Mouse (Mus musculus): Measurements from ENCODE around the gene Traf3. TPM values are rescaled to one million over a fixed set of nuclear protein-coding genes. Genes with fewer than 3 reads are reported as not detected.

The Traf3 gene
- total RNA-seq, 2 experiments from 2014 or later, result 16.8 to 17.3 TPM

Other genes with a start within 250 kb of the Traf3 start
- 10 to 100 TPM; 22.4 to 28.0 TPM for gene Ankrd9, start 187.3 kb upstream of the Traf3 start, total RNA-seq (2021)
- gene Rcor1, start 127.0 kb upstream of the Traf3 start, total RNA-seq (2021), result 10 to 100 TPM; 26.0 to 26.8 TPM
- gene 4930595D18Rik, start 18.1 kb downstream of the Traf3 start, total RNA-seq (2021), result not detected
- under 1 TPM in 1 of 2 experiments, not detected in 1; 0.43 TPM for gene Amn, start 104.7 kb downstream of the Traf3 start, total RNA-seq (2021)
- 100 to 1,000 TPM; 112 to 116 TPM for gene Cdc42bpb, start 211.3 kb downstream of the Traf3 start, total RNA-seq (2021)
- gene Lbhd2, start 240.4 kb downstream of the Traf3 start, total RNA-seq (2021), result not detected

Data from heart, postnatal 4 days (tissue).